Mouse (Mus musculus) G1E (cell line): ENCODE measurements around the gene Atp2a1.

Experiments
- CTCF ChIP-seq: IDR thresholded peaks from 2 replicates; pipeline ENCODE4 v1.5.1; 2012; ENCODE audit warnings: low read depth, low read length, inconsistent platforms, mixed read lengths
- GATA2 ChIP-seq: IDR thresholded peaks from 2 replicates; pipeline ENCODE4 v1.6.1; 2012; ENCODE audit warnings: low read depth, low read length, inconsistent platforms, borderline replicate concordance

DNA sequence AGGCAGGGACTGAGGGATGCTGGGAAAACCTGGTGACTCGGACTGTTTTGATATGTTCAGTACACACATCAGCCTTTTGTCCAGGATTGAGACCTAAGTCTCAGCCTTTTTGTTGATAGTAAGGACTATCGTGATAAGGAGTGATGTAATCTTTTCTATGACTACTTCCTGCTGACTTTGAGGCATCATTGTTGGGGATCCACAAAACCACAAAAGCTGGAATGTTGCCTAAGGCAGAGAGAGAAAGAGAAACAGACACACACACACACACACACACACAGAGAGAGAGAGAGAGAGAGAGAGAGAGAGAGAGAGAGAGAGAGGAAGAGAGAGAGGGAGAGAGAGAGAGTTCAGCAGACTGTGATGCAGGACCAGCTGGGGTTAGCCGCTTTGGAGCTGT, 44.4 kb downstream of the Atp2a1 start:
- no peak for TF ChIP-seq CTCF
- no peak for TF ChIP-seq GATA2
